Mouse (Mus musculus) lung, postnatal 0 days (tissue): ENCODE measurements around the gene Svep1. TPM values are rescaled to one million over a fixed set of nuclear protein-coding genes. Genes with fewer than 3 reads are reported as not detected.

Source experiments
- ATAC-seq: fragments of 200-750 bp; cut with Nextera tagmentation; 2 replicates; pipeline ENCODE4 v1.8.0; 2017; ENCODE audit warnings: moderate library complexity
- DNase-seq: peaks from one replicate; pipeline ENCODE4 v3.0.0-alpha.2; 2016; ENCODE audit warnings: low spot score
- H3K27ac ChIP-seq: fragments of 300-500 bp; sonication (generic); 2 replicates; pipeline ENCODE4 v1.5.1; 2014; ENCODE audit warnings: antibody characterized with exemption, mild to moderate bottlenecking, low read length, mixed read lengths
- H3K27me3 ChIP-seq: fragments of 300-500 bp; sonication (generic); replicated peaks from 2 replicates; pipeline ENCODE4 v1.6.1; 2014; ENCODE audit warnings: low read length, mixed read lengths; ENCODE audit not compliant: insufficient read depth
- H3K36me3 ChIP-seq: fragments of 300-500 bp; sonication (generic); 2 replicates; pipeline ENCODE4 v1.6.1; 2014; ENCODE audit warnings: low read length, mixed read lengths; ENCODE audit not compliant: insufficient read depth
- H3K4me1 ChIP-seq: fragments of 300-500 bp; sonication (generic); 2 replicates; pipeline ENCODE4 v1.6.1; 2014; ENCODE audit warnings: antibody characterized with exemption, low read depth, low read length, mixed read lengths; ENCODE audit not compliant: insufficient read depth
- H3K4me2 ChIP-seq: fragments of 300-500 bp; sonication (generic); replicated peaks from 2 replicates; pipeline ENCODE4 v1.6.1; 2014; ENCODE audit warnings: low read depth, mild to moderate bottlenecking, low read length, moderate library complexity, mixed read lengths
- H3K4me3 ChIP-seq: fragments of 300-500 bp; sonication (generic); 2 replicates; pipeline ENCODE4 v1.5.1; 2014; ENCODE audit warnings: low read depth, low read length
- H3K9ac ChIP-seq: fragments of 300-500 bp; sonication (generic); replicated peaks from 2 replicates; pipeline ENCODE4 v1.6.1; 2014; ENCODE audit warnings: low read depth, mild to moderate bottlenecking
- H3K9me3 ChIP-seq: fragments of 300-500 bp; sonication (generic); 2 replicates; pipeline ENCODE4 v1.6.1; 2016; ENCODE audit warnings: low read length, mixed read lengths
- CTCF ChIP-seq: IDR thresholded peaks from 2 replicates; pipeline ENCODE4 v1.5.1; 2016; ENCODE audit warnings: antibody characterized with exemption, mild to moderate bottlenecking
- EP300 ChIP-seq: IDR thresholded peaks from 2 replicates; pipeline ENCODE4 v1.6.1; 2016; ENCODE audit warnings: antibody characterized with exemption, mild to moderate bottlenecking, control low read depth
- WGBS: fragments of 180-500 bp; shearing (Covaris S2); extraction: QIAGEN DNeasy Blood & Tissue Kit; methylation state at CpG from one replicate; pipeline ENCODE4 v1.1.7; 2014; 5-methylcytosine and 5-hydroxymethylcytosine counted together
- polyA plus RNA-seq: library from polyadenylated mRNA; unstranded; fragments of >200 nt; fragmentation: Nextera tagmentation; extraction: Ambion mirVana; gene quantifications from 2 replicates; pipeline ENCODE4 v1.2.1, GENCODE M21; 2015

Gene Svep1
- polyA plus RNA-seq = 3.9 and 5.0 TPM in 2 replicates

GRCm38 (mm10) chr4:58206115-58206945 lies at the start of gene Svep1:
Gene Svep1, minus strand, starts transcription at chr4:58206859.
- H3K4me3 ChIP-seq = peak within 1 kb of the TSS; percentile 47
- ATAC-seq (peak; percentile 72), DNase-seq (peak; percentile 82)
- peaks cover 14% of the 10 kb centered on the region; the same call in 1 of the 2 replicates for H3K27me3 ChIP-seq
- H3K4me1 ChIP-seq = 0 out of 2 replicates have a peak, but pooled peaks cover 3% of the 10 kb centered on the region
- WGBS = under 1% methylated on average over 42 of the region's 47 CpGs
- peak within 1 kb of the TSS; percentile 65 for H3K4me2 ChIP-seq
- no peaks in the 10 kb centered on the region for H3K9me3 ChIP-seq
- peak; percentile 24; the same call in 1 of the 2 replicates for TF ChIP-seq EP300
- 0 out of 2 replicates have a peak, but pooled peaks have one; percentile 21 for TF ChIP-seq CTCF
- no peaks in the 10 kb centered on the region for H3K36me3 ChIP-seq
- peak within 1 kb of the TSS; percentile 50 for H3K9ac ChIP-seq
- H3K27ac ChIP-seq = peak within 1 kb of the TSS; percentile 79

GRCm38 (mm10) chr4:58253410-58253809 lies 46.8 kb upstream of the Svep1 start:
- Histone ChIP-seq H3K4me2 (no peak overlapping the region), H3K9me3 (no peaks in the 10 kb centered on the region), H3K27me3 (no peaks in the 10 kb centered on the region), H3K36me3 (no peaks in the 10 kb centered on the region), H3K4me3 (no peak overlapping the region), H3K27ac (no peak overlapping the region), H3K4me1 (no peaks in the 10 kb centered on the region), H3K9ac (no peak overlapping the region)
- ATAC-seq (no peak), DNase-seq (peak; percentile 71)
- WGBS = 23% methylated on average over 5 of the region's 5 CpGs
- TF ChIP-seq CTCF (peak; percentile 74), EP300 (no peak)

GRCm38 (mm10) chr4:58252381-58252780 lies 45.7 kb upstream of the Svep1 start:
- H3K27ac ChIP-seq = no peak overlapping the region
- DNase-seq (no peak), ATAC-seq (no peak)
- 87% methylated on average over 3 of the region's 3 CpGs for WGBS
- H3K4me2 ChIP-seq = no peak overlapping the region
- no peak overlapping the region for H3K9ac ChIP-seq
- H3K4me3 ChIP-seq = no peak overlapping the region
- TF ChIP-seq CTCF (peak; percentile 39), EP300 (no peak)
- no peaks in the 10 kb centered on the region for H3K27me3 ChIP-seq
- H3K4me1 ChIP-seq = no peaks in the 10 kb centered on the region
- H3K9me3 ChIP-seq = no peaks in the 10 kb centered on the region
- no peaks in the 10 kb centered on the region for H3K36me3 ChIP-seq

GRCm38 (mm10) chr4:58245544-58245943 lies 38.9 kb upstream of the Svep1 start:
- no peak overlapping the region for H3K9ac ChIP-seq
- 0 out of 2 replicates have a peak, but pooled peaks have one; percentile 10 for TF ChIP-seq EP300
- no peak for TF ChIP-seq CTCF
- 75% methylated on average over 1 of the region's 1 CpGs for WGBS
- no peaks in the 10 kb centered on the region for H3K27me3 ChIP-seq
- H3K9me3 ChIP-seq = no peaks in the 10 kb centered on the region
- peak; percentile 70 for DNase-seq
- peak; percentile 38 for ATAC-seq
- H3K36me3 ChIP-seq = no peaks in the 10 kb centered on the region
- H3K4me1 ChIP-seq = no peaks in the 10 kb centered on the region
- no peak overlapping the region for H3K4me3 ChIP-seq
- no peak overlapping the region for H3K27ac ChIP-seq
- H3K4me2 ChIP-seq = no peak overlapping the region

GRCm38 (mm10) chr4:58240416-58240815 lies 33.8 kb upstream of the Svep1 start:
- TF ChIP-seq CTCF (no peak), EP300 (peak; percentile 57)
- WGBS = 53% methylated on average over 7 of the region's 7 CpGs
- ATAC-seq = peak; percentile 85
- Histone ChIP-seq H3K27me3 (no peaks in the 10 kb centered on the region), H3K36me3 (no peaks in the 10 kb centered on the region), H3K4me1 (no peaks in the 10 kb centered on the region), H3K9ac (no peak overlapping the region), H3K9me3 (no peaks in the 10 kb centered on the region), H3K27ac (no peak overlapping the region), H3K4me3 (no peak overlapping the region), H3K4me2 (no peak overlapping the region)
- DNase-seq = peak; percentile 89

- no peaks in the 10 kb centered on the region for H3K4me1 ChIP-seq
- H3K9ac ChIP-seq = no peak overlapping the region
- no peaks in the 10 kb centered on the region for H3K36me3 ChIP-seq
- no peak overlapping the region for H3K4me2 ChIP-seq
- H3K27me3 ChIP-seq = no peaks in the 10 kb centered on the region
- no peaks in the 10 kb centered on the region for H3K9me3 ChIP-seq
- no peak overlapping the region for H3K27ac ChIP-seq
- DNase-seq (no peak), ATAC-seq (no peak)
- no peak overlapping the region for H3K4me3 ChIP-seq
- no peak for TF ChIP-seq EP300
- no peak for TF ChIP-seq CTCF
- WGBS = 28% methylated on average over 6 of the region's 6 CpGs
Measured at GRCm38 (mm10) chr4:58235828-58236227, 29.2 kb upstream of the Svep1 start.
